Mouse (Mus musculus) lung, adult 2 months (tissue): ENCODE measurements at regions not wholly inside any gene's neighbourhood (a gene's known extent, or its start where the extent isn't known, plus 50 kb on each side); places are given as distances from the start of the nearest gene placed in this dataset.

ENCODE experiments used
- CTCF ChIP-seq: fragments of 200-500 bp; IDR thresholded peaks from 2 replicates; pipeline ENCODE4 v1.5.1; 2011; ENCODE audit warnings: mild to moderate bottlenecking, low read length, control low read depth; ENCODE audit not compliant: insufficient read depth
- POLR2A ChIP-seq: fragments of 200-500 bp; IDR thresholded peaks from 2 replicates; pipeline ENCODE4 v1.6.1; 2011; ENCODE audit warnings: low read depth, mild to moderate bottlenecking, control low read depth, low read length, borderline replicate concordance; ENCODE audit errors: extremely low read depth

- TF ChIP-seq CTCF = no peak
- TF ChIP-seq POLR2A = no peak
Measured at GRCm38 (mm10) chr1:45185341-45185740, 126.0 kb upstream of the Col3a1 start.
